Mouse (Mus musculus) stomach, postnatal 0 days (tissue): ENCODE measurements around the gene Chrnb4. TPM values are rescaled to one million over a fixed set of nuclear protein-coding genes. Genes with fewer than 3 reads are reported as not detected.

ENCODE experiments used
- ATAC-seq: fragments of 200-750 bp; cut with Nextera tagmentation; 2 replicates; pipeline ENCODE4 v1.8.0; 2017; ENCODE audit not compliant: low FRiP score, low TSS enrichment
- DNase-seq: peaks from one replicate; pipeline ENCODE4 v3.0.0-alpha.2; 2016; ENCODE audit warnings: low spot score
- H3K27ac ChIP-seq: fragments of 300-500 bp; sonication (generic); replicated peaks from 2 replicates; pipeline ENCODE4 v1.5.1; 2014; ENCODE audit warnings: mild to moderate bottlenecking, control low read depth
- H3K27me3 ChIP-seq: fragments of 300-500 bp; sonication (generic); 2 replicates; pipeline ENCODE4 v1.6.1; 2014; ENCODE audit warnings: low read length; ENCODE audit not compliant: control insufficient read depth, insufficient read depth
- H3K36me3 ChIP-seq: fragments of 300-500 bp; sonication (generic); 2 replicates; pipeline ENCODE4 v1.6.1; 2014; ENCODE audit warnings: low read length, mixed read lengths; ENCODE audit not compliant: control insufficient read depth, insufficient read depth
- H3K4me1 ChIP-seq: fragments of 300-500 bp; sonication (generic); replicated peaks from 2 replicates; pipeline ENCODE4 v1.6.1; 2014; ENCODE audit warnings: antibody characterized with exemption; ENCODE audit not compliant: control insufficient read depth, insufficient read depth
- H3K4me2 ChIP-seq: fragments of 300-500 bp; sonication (generic); replicated peaks from 2 replicates; pipeline ENCODE4 v1.6.1; 2014; ENCODE audit warnings: low read depth, mild to moderate bottlenecking, control low read depth, moderate library complexity
- H3K4me3 ChIP-seq: fragments of 300-500 bp; sonication (generic); 2 replicates; pipeline ENCODE4 v1.5.1; 2014; ENCODE audit warnings: low read depth, low read length, control low read depth
- H3K9ac ChIP-seq: fragments of 300-500 bp; sonication (generic); 2 replicates; pipeline ENCODE4 v1.6.1; 2014; ENCODE audit warnings: mild to moderate bottlenecking, low read length, control low read depth, mixed read lengths
- H3K9me3 ChIP-seq: fragments of 300-500 bp; sonication (generic); 2 replicates; pipeline ENCODE4 v1.6.1; 2016; ENCODE audit warnings: low read length; ENCODE audit not compliant: control insufficient read depth
- CTCF ChIP-seq: IDR thresholded peaks from 2 replicates; pipeline ENCODE4 v1.5.1; 2016; ENCODE audit warnings: antibody characterized with exemption, low read depth, mild to moderate bottlenecking, moderate library complexity
- EP300 ChIP-seq: optimal IDR thresholded peaks from 2 replicates; pipeline ENCODE3; 2016; ENCODE audit warnings: antibody characterized with exemption
- WGBS: fragments of 180-500 bp; shearing (Covaris S2); extraction: QIAGEN DNeasy Blood & Tissue Kit; methylation state at CpG from one replicate; pipeline ENCODE4 v1.1.7; 2014; 5-methylcytosine and 5-hydroxymethylcytosine counted together
- polyA plus RNA-seq: library from polyadenylated mRNA; unstranded; fragments of >200 nt; fragmentation: Nextera tagmentation; extraction: Ambion mirVana; gene quantifications from 2 replicates; pipeline ENCODE4 v1.2.1, GENCODE M21; 2015

Chrnb4 gene
- polyA plus RNA-seq, 1 experiment from 2014 or later, result 1.4 TPM

DNA sequence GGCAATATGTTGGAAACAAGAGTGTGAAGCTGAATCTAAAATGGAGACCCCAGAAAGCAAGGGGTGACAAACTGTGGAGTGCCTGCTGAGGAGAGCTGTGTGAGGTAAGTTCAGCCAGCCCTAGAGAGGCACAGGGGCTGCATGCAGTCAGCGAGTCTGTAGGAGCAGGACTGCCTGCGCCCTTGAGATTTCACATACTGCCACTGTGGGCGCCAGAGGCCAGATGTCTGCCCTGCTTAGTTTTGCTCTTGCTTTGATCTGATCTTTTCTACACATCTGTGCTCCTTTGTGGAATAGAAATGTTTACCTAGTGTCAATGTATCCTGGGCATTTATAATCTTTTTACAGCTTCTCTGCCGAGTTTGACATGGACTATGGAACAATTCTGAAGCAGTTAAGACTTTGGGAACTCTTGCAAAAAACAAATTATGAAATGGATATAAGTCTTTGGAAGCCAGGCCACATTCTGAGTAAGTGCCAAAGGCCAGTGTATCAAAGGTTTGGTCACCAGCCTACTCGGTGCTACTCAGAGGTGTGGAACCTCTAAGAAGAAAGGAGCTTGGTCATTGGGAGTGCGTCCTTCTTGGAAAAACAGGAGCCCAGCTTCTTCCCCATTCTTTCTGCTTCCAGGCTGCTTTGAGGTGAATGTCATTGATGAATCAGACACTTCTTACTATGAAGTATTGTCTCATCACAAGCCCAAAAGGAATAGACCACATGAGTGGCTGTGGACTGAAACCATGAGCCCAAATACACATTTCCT, 37.8 kb downstream of the Chrnb4 start:
- ATAC-seq (no peak), DNase-seq (no peak)
- no peak overlapping the region for H3K4me3 ChIP-seq
- H3K27ac ChIP-seq, result no peak overlapping the region
- 24% methylated on average over 6 of the region's 6 CpGs for WGBS
- no peaks in the 10 kb centered on the region for H3K4me1 ChIP-seq
- H3K4me2 ChIP-seq, result no peak overlapping the region
- no peak overlapping the region for H3K9ac ChIP-seq
- H3K36me3 ChIP-seq, result no peaks in the 10 kb centered on the region
- H3K27me3 ChIP-seq, result no peaks in the 10 kb centered on the region
- H3K9me3 ChIP-seq, result no peaks in the 10 kb centered on the region
- TF ChIP-seq CTCF (peak; percentile 42), EP300 (no peak)

DNA sequence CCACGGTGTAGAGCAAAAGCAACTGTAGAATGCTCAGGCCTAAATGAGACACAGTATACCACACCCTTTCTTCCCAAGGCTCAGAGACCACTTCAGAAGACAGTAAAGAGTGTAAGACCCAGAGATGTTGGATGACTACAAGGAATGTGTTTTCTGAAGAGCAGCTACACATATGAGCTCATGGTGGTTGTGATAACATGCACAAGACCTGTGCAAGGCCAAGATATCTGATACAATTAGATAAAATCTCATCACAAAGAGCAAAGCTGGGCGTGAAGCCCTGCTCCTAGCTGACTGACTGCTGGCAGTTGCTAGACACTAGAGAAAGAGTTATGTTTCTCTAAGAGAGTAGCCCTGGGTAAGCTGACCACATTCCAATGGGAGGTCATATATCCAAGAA, 38.9 kb downstream of the Chrnb4 start:
- no peak overlapping the region for H3K4me3 ChIP-seq
- DNase-seq (no peak), ATAC-seq (no peak)
- no peak overlapping the region for H3K4me2 ChIP-seq
- 55% methylated on average over 2 of the region's 2 CpGs for WGBS
- no peaks in the 10 kb centered on the region for H3K36me3 ChIP-seq
- H3K9ac ChIP-seq, result no peak overlapping the region
- TF ChIP-seq CTCF (no peak), EP300 (no peak)
- H3K4me1 ChIP-seq, result no peaks in the 10 kb centered on the region
- no peaks in the 10 kb centered on the region for H3K27me3 ChIP-seq
- H3K9me3 ChIP-seq, result no peaks in the 10 kb centered on the region
- H3K27ac ChIP-seq, result no peak overlapping the region

DNA sequence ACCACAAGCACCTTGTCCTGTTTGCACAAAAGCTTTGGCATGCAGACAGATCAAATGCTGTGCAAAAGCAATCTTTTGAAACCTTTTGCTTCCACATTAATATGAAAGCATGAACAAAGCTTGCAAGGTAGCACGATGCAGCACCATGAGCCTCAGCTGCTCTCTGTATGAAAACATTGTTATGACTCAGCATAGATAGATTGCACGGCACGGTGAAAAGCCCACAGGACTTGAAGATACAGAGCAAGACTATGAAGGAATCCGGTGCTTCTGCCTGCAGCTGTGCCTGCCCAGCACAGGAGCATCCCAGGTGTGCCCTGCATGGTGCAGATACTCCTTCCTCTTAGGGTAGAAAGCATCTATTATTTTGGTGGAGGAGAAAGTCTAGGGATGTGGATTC, 45.0 kb downstream of the Chrnb4 start:
- Histone ChIP-seq H3K9me3 (no peaks in the 10 kb centered on the region), H3K4me2 (no peak overlapping the region), H3K27me3 (no peaks in the 10 kb centered on the region), H3K4me1 (no peaks in the 10 kb centered on the region), H3K9ac (no peak overlapping the region), H3K27ac (no peak overlapping the region), H3K36me3 (no peaks in the 10 kb centered on the region), H3K4me3 (no peak overlapping the region)
- ATAC-seq (no peak), DNase-seq (no peak)
- TF ChIP-seq EP300 (no peak), CTCF (no peak)
- WGBS, result 46% methylated on average over 4 of the region's 4 CpGs

DNA sequence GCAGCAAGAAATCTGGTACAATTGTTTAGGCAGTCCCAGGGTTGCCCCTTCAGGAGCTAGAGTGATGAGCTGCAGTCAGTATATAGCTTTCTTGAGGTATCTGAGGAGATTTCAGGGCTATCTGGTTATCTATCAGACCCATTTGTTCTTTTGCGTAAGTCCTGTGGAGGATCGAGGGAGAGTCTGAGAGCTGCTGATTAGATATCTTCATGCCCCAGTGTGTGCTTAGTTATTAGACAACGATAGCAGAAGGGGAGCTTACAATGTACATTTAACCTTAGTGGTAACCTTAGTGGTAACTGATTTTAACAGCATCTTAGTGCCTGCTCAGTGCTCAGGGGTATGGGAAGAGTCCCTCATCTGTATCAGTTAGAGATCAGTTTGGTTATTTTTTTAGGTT, 52.9 kb downstream of the Chrnb4 start:
- H3K4me3 ChIP-seq, result no peak overlapping the region
- 61% methylated on average over 3 of the region's 3 CpGs for WGBS
- DNase-seq (no peak), ATAC-seq (no peak)
- H3K9ac ChIP-seq, result no peak overlapping the region
- H3K4me1 ChIP-seq, result no peaks in the 10 kb centered on the region
- no peak for TF ChIP-seq EP300
- TF ChIP-seq CTCF, result no peak
- no peak overlapping the region for H3K27ac ChIP-seq
- H3K4me2 ChIP-seq, result no peak overlapping the region
- no peaks in the 10 kb centered on the region for H3K27me3 ChIP-seq
- H3K9me3 ChIP-seq, result no peaks in the 10 kb centered on the region
- H3K36me3 ChIP-seq, result no peaks in the 10 kb centered on the region

DNA sequence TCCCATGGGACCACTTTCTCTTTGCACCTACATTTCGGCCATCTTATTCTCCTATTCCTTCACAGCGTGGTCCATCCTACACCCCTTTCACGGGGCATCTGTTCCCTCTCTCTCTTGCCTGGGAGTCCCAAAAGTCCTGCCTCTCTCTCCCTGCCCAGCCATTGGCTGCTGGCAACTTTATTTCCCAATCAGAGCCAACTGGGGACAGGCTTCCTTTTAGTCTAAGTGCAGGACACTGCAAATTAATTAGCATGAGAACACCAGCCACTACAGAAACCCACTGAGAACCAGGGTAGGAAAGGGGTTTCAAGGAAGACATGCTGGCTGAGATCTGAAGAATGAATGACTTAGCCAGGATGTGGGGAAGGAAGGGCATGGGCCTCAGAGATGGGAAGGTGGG, 54.2 kb downstream of the Chrnb4 start:
- ATAC-seq, result no peak
- no peak for TF ChIP-seq CTCF
- no peak for TF ChIP-seq EP300
- no peak for DNase-seq
- Histone ChIP-seq H3K36me3 (no peaks in the 10 kb centered on the region), H3K9me3 (no peaks in the 10 kb centered on the region), H3K27ac (no peak overlapping the region), H3K9ac (no peak overlapping the region), H3K4me2 (no peak overlapping the region), H3K27me3 (no peaks in the 10 kb centered on the region), H3K4me3 (no peak overlapping the region), H3K4me1 (no peaks in the 10 kb centered on the region)
- WGBS, result 51% methylated on average over 3 of the region's 3 CpGs

DNA sequence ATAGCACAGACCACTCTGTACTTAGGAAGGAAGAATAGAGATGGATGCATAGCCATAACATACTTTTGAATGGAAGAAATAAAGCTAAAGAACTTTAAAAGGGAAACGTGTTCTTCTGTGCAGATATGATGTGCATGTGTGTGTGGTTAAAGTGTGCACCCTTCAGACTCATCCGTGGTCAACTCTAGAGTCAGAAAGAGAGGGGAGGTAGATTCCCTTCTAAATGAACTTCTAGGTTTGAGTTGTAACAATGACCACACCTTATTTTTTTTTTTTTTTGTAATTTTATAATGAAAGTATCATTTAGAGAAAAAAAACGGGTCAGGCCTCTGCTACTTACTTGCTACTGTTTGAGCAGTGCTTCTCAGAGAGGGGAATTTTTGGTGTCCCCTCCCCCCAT, 58.2 kb downstream of the Chrnb4 start:
- Histone ChIP-seq H3K9me3 (no peaks in the 10 kb centered on the region), H3K36me3 (no peaks in the 10 kb centered on the region), H3K27me3 (no peaks in the 10 kb centered on the region), H3K9ac (no peak overlapping the region), H3K4me2 (no peak overlapping the region), H3K27ac (no peak overlapping the region), H3K4me3 (no peak overlapping the region), H3K4me1 (no peaks in the 10 kb centered on the region)
- TF ChIP-seq EP300, result no peak
- TF ChIP-seq CTCF, result no peak
- ATAC-seq (no peak), DNase-seq (no peak)
- WGBS, result 73% methylated on average over 3 of the region's 3 CpGs
